Mouse (Mus musculus) MEL (cell line): ENCODE data around the gene Scaper.

Experiments used
- CTCF ChIP-seq, 3 experiments: IDR thresholded peaks in 2 of 3; conservative IDR thresholded peaks in 1 of 3; 2 replicates each; pipeline ENCODE4 v1.5.1; 2011 to 2012; ENCODE audit warnings: low read length in 3 of 3, low read depth in 2 of 3, mild to moderate bottlenecking in 2 of 3, improper control_type of control experiment in 1 of 3, inconsistent platforms in 1 of 3, mixed read lengths in 1 of 3, moderate library complexity in 1 of 3; ENCODE audit not compliant: control insufficient read depth in 1 of 3, insufficient read depth in 1 of 3, poor library complexity in 1 of 3, severe bottlenecking in 1 of 3
- ETS1 ChIP-seq: IDR thresholded peaks from 2 replicates; pipeline ENCODE4 v1.6.1; 2012; ENCODE audit warnings: low read depth, mild to moderate bottlenecking, inconsistent platforms, low read length, improper control_type of control experiment, moderate library complexity
- TBP ChIP-seq: IDR thresholded peaks from 2 replicates; pipeline ENCODE4 v1.8.0; 2011; ENCODE audit warnings: low read depth, low read length, improper control_type of control experiment
- ZC3H11A ChIP-seq: IDR thresholded peaks from 2 replicates; pipeline ENCODE4 v1.6.1; 2012; ENCODE audit warnings: low read depth, mild to moderate bottlenecking, inconsistent platforms, low read length, improper control_type of control experiment

DNA sequence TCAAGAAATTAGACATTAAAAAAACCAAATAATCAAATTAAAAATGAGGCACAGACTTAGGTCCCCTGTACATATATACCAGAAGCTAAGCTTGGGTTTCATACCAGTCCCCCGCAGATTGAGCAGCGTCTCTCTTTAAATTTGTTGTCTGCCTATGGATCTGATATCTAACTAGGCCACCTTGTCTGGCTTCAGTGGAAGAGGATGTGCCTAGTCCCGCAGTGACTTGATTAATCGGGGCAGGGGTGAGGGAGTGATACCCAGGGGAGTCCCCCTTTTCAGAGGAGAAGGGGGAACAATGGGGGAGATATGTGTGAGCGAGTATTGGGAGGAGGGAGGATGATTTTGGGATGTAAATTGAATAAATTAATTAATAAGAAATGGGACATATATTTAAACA is 310.9 kb downstream of the Scaper start:
- TF ChIP-seq TBP = no peak
- TF ChIP-seq CTCF (IDR thresholded peaks at IDR 0.05 in 2 of 3, conservative IDR thresholded peaks at IDR 0.05 in 1 of 3; ENCODE audit: control insufficient read depth in 1 of 3, insufficient read depth in 1 of 3, low read depth in 2 of 3, low read length in 3 of 3, poor library complexity in 1 of 3, severe bottlenecking in 1 of 3) = no peak
- TF ChIP-seq ZC3H11A = no peak
- peak; percentile 37; the same call in 1 of the 2 replicates for TF ChIP-seq ETS1
